Mouse (Mus musculus) adrenal gland, adult 10 weeks (tissue): ENCODE measurements around the gene Usf1. TPM values are rescaled to one million over a fixed set of nuclear protein-coding genes. Genes with fewer than 3 reads are reported as not detected.

ENCODE experiments used
- polyA plus RNA-seq: library from polyadenylated mRNA; stranded (reverse); fragments of 350-450 nt; fragmentation: Illumina TruSeq; extraction: RNeasy Lipid Tissue Mini Kit (QIAGEN cat#74804); gene quantifications from one replicate; pipeline ENCODE4 v1.2.3, GENCODE M21; 2014; ENCODE audit warnings: low read depth, low replicate concordance

The Usf1 gene
- 2.9 TPM for polyA plus RNA-seq

DNA sequence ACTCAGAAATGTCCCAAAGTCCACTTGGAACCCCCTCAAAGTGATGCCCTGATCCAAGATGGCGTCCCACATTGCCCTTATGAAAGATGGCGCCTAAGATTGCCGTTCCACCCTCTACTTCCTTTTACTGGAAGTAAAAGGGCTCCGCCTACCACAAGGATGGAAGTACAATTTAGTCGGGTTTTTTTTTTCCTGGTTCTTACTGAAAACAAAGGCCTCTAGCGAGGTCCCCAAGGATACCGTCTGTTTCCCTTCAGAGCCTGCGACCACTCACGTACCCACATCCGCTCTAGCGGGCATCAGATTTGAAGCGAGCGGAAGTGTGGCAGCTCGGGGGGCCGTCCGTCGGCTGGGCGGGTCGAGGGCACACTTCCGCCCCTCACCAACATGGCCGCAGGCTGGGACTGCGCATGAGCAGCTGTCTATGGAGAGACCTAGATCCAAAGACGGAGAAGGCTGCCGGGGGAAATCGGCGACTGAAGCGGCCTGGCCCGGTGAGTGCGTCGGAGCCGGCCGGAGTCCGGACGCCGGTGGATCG, at the start of gene Usf1:
Usf1 (plus strand) TSS at position 367 of the 538 bp plus-strand sequence.

DNA sequence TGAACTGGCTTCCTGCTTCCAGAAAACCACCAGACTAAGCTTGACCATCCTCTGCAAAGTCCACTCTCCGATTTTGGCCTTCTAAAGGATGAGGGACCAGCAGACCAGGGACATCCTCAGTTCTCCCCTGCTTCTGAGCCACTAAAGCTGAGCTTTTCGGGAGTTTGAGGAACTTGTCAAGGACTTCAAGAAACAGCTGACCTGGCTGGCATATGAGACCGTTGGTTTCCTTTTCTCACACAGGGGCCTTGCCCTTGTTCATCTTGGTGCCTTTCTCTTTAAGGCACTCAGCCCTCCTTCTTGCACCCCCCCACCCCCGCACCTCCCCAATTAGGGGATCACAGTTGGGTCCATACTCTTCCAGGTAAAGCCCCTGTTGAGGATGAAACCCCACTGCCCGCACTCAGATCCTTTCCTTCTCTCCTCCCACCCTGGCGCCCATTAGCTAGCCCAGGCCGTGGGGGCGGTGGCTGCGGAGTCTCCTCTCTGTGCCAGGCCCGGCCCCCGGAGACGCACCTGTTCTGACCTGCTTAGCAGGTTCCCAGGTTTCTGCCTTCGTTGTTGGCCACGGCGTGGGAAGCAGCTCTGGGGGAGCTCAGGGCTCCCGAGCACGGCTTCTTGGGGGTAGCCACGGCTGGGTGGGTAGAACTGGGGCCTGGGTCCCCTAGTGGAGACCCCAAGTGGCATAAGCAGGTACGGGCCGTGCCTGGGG, 41.1 kb upstream of the Usf1 start, which contains the start of gene Nectin4:
Nectin4 (plus strand) TSS at position 255 of the 712 bp plus-strand sequence.

DNA sequence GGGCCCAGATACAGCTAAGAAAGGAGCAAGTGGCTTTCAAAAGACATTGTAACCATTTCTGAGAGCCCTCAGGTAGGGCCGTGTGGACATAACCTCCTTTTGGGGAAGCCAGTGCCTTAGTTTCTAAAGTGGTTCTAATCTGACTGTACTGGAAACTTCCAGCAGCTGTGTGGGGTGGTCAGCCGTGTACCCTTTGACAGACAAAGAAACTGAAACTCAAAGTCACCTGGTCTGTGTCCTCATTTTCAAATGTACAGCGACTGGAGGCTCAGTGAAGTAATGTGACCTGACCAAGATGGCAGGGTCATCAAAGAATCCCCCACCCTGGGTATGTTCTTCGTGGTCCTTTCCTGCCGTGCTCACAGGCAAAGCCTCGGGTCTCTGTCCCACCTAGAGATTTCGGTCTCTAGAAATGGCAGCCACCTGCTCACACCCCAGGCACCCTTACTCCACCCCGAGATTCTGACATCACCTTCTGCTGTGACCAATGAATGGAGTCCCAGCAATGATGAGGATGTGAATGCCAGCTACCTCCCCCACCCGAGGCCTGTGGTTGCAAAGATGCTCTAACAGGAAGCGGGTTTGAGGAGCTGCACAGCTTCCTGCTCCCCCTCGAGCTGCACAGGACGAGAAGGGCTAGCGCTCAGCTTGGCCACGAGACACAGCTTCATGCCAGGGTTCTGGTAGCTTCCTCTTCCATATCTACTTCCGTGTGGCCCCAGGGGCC, 22.6 kb upstream of the Usf1 start, which contains the start of gene Arhgap30:
Arhgap30 (plus strand) TSS at position 579 of the 727 bp plus-strand sequence.

DNA sequence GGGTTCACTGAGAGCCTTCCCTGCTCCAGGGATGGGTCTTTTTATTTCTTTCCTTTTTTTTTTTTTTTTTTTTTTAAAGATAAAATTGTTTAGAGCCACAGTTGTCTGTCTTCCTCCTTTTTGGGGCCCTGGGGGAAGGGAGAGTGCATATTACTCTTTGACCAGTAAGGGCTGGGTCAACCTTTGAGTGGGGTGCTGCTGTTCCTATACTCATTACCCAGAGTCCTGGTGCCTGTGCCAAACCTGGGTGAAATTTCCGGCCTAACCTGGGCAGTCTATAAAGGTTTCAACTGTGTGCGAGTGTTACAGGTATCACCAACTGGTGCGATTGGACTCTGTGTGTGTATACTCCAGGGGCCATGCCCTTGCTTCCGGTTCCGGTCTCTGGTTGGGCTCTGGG, 7.5 kb downstream of the Usf1 start, which contains the start of gene Tstd1:
Tstd1 (plus strand) TSS at position 213 of the 400 bp plus-strand sequence.

DNA sequence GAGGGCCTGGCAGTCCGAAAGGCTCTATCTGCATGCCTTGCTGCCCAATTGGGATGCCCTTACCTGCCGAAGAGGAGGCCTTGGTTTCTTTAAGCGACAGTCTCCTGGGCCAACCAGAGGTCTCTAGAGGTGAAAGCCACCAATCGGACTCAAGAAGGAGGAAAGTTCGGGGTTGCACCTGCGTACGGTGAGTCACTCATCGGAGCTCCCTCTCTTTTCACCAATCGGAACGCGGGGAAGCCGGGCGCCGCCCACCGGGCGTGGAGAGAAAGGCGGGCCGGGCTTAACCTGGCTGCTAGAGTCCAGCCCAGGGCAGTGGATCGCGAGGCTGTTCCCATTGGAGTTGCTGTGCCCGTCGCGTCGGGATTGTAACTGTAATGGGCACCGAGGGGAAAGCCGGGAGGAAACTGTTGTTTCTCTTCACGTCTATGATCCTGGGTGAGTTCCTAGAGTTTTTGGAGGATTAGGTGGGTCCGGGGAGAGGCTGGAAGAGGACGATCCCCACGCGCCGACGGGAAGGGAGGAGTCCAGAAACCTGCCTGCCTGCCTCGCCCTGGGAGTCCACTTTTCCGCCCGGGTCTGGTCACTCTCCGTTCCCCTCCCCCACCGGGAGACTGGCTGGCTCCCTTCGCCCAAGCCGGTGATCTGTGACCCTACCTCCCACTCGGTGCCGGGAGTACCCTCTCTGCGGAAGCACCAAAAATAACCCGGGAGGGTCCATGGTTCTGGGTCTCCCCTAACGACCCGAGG, 26.3 kb downstream of the Usf1 start, which contains the start of gene F11r:
F11r (plus strand) TSS at position 272 of the 750 bp plus-strand sequence.

Other genes starting within 250 kb of the Usf1 start
- 23.7 TPM for gene Pcp4l1, start 215.0 kb upstream of the Usf1 start, polyA plus RNA-seq
- gene Nr1i3, start 197.3 kb upstream of the Usf1 start, polyA plus RNA-seq, result not detected
- gene Tomm40l, start 188.8 kb upstream of the Usf1 start, polyA plus RNA-seq, result 6.5 TPM
- gene Apoa2, start 186.3 kb upstream of the Usf1 start, polyA plus RNA-seq, result not detected
- gene Fcer1g, start 176.9 kb upstream of the Usf1 start, polyA plus RNA-seq, result 32.5 TPM
- 1.7 TPM for gene Adamts4, start 160.9 kb upstream of the Usf1 start, polyA plus RNA-seq
- 150 TPM for gene Ndufs2, start 159.9 kb upstream of the Usf1 start, polyA plus RNA-seq
- 5.5 TPM for gene B4galt3, start 141.0 kb upstream of the Usf1 start, polyA plus RNA-seq
- gene Ppox, start 130.1 kb upstream of the Usf1 start, polyA plus RNA-seq, result 7.0 TPM
- 17.7 TPM for gene Usp21, start 123.3 kb upstream of the Usf1 start, polyA plus RNA-seq
- gene Ufc1, start 116.3 kb upstream of the Usf1 start, polyA plus RNA-seq, result 132 TPM
- 7.5 TPM for gene Dedd, start 82.2 kb upstream of the Usf1 start, polyA plus RNA-seq
- 31.0 TPM for gene Nit1, start 65.7 kb upstream of the Usf1 start, polyA plus RNA-seq
- 51.1 TPM for gene Pfdn2, start 65.6 kb upstream of the Usf1 start, polyA plus RNA-seq
- not detected for gene Klhdc9, start 50.5 kb upstream of the Usf1 start, polyA plus RNA-seq
- gene Nectin4, start 41.2 kb upstream of the Usf1 start, polyA plus RNA-seq, result not detected
- 3.5 TPM for gene Arhgap30, start 22.4 kb upstream of the Usf1 start, polyA plus RNA-seq
- gene Tstd1, start 7.6 kb downstream of the Usf1 start, polyA plus RNA-seq, result not detected
- gene F11r, start 26.2 kb downstream of the Usf1 start, polyA plus RNA-seq, result 20.3 TPM
- 2.4 TPM for gene Alyref2, start 92.2 kb downstream of the Usf1 start, polyA plus RNA-seq
- not detected for gene Itln1, start 124.0 kb downstream of the Usf1 start, polyA plus RNA-seq
- gene Cd244a, start 147.9 kb downstream of the Usf1 start, polyA plus RNA-seq, result 0.70 TPM
- 1.8 TPM for gene Ly9, start 196.1 kb downstream of the Usf1 start, polyA plus RNA-seq
- gene Slamf7, start 241.7 kb downstream of the Usf1 start, polyA plus RNA-seq, result 2.4 TPM